Mouse (Mus musculus) T-helper 17 cell (primary cell): ENCODE measurements at regions not wholly inside any gene's neighbourhood (a gene's known extent, or its start where the extent isn't known, plus 50 kb on each side); places are given as distances from the start of the nearest gene placed in this dataset.

ENCODE experiments used
- in situ Hi-C, 2 experiments: fragments of 300-600 bp; cut with MboI, MseI; formaldehyde crosslinking; loops; 1 replicate in 1 of 2; 2 replicates in 1 of 2; pipeline ENCODE4 v1.15.1; 2025; ENCODE audit warnings: high pct_unique_total_duplicates in 2 of 2

- in situ Hi-C loops = no loop called here
These were observed 96.0 kb downstream of the Epdr1 start for GRCm38 (mm10) chr13:19523686-19524085.

- in situ Hi-C loops = no loop called here
These were observed 101.6 kb downstream of the Epdr1 start for GRCm38 (mm10) chr13:19517938-19518777.

- in situ Hi-C loops = no loop called here
These were observed 104.7 kb downstream of the Epdr1 start for GRCm38 (mm10) chr13:19514844-19515555.

GRCm38 (mm10) chr13:19506543-19506942 lies 110.9 kb upstream of the Stard3nl start:
- in situ Hi-C loops = no loop called here

- in situ Hi-C loops = no loop called here
These were observed 108.6 kb upstream of the Stard3nl start for GRCm38 (mm10) chr13:19504241-19504640.

- in situ Hi-C loops = no loop called here
These were observed 86.6 kb upstream of the Stard3nl start for GRCm38 (mm10) chr13:19482198-19482597.

- in situ Hi-C loops = no loop called here
These were observed 78.4 kb upstream of the Stard3nl start for GRCm38 (mm10) chr13:19474041-19474440.

GRCm38 (mm10) chr13:19470729-19471128 lies 75.1 kb upstream of the Stard3nl start:
- in situ Hi-C loops = no loop called here

- in situ Hi-C loops = loop anchor here in 1 of 2 experiments (10.0 kb wide), 1 partner anchor 792 kb away; no protein-coding TSS in a partner anchor
These were observed 71.3 kb upstream of the Stard3nl start for GRCm38 (mm10) chr13:19466722-19467384.

GRCm38 (mm10) chr13:19462966-19463365 lies 67.4 kb upstream of the Stard3nl start:
- in situ Hi-C loops = loop anchor here in 1 of 2 experiments (10.0 kb wide), 1 partner anchor 788 kb away; no protein-coding TSS in a partner anchor

GRCm38 (mm10) chr13:19449387-19449786 lies 53.8 kb upstream of the Stard3nl start:
- in situ Hi-C loops = no loop called here
